Comparison of ENCODE assay signal across 25 mouse cellular contexts in genomic region chr11:105350643-105351042, GRCm38 (mm10).
"Had no signal": no experiment of that assay in that cellular context is flagged by ENCODE, and none has a peak within 500 bp of the region (broad histone marks: within the 10 kb centered on the region; RNA-seq: fewer than 3 reads in every experiment).

No protein-coding gene starts in this region.

- DNase-seq: gastrocnemius, postnatal 14 days; gastrocnemius, postnatal 36 days; heart, adult 2 months; heart, postnatal 14 days; heart, postnatal 36 days; kidney, adult 11 months; kidney, adult 2 months; kidney, adult 9 months; kidney, postnatal 14 days; kidney, postnatal 36 days; layer of hippocampus, adult 9-11 months; layer of hippocampus, postnatal 36 days; left cerebral cortex, postnatal 4 days; lung, adult 18-20 months had no signal

- H3K4me2 ChIP-seq: heart, embryonic 13.5 days; heart, embryonic 15.5 days; hindbrain, embryonic 12.5 days; hindbrain, embryonic 14.5 days; kidney, embryonic 15.5 days; limb, embryonic 13.5 days; limb, embryonic 15.5 days had no signal

- H3K36me3 ChIP-seq: heart, embryonic 15.5 days had no signal

- H3K27me3 ChIP-seq: heart, embryonic 13.5 days; heart, embryonic 15.5 days; hindbrain, embryonic 12.5 days; kidney, embryonic 15.5 days; limb, embryonic 13.5 days; limb, embryonic 15.5 days had no signal

- ATAC-seq: hindbrain, embryonic 16.5 days; intestine, embryonic 16.5 days had no signal

- H3K9ac ChIP-seq: heart, embryonic 13.5 days; heart, embryonic 15.5 days; hindbrain, embryonic 12.5 days; hindbrain, embryonic 14.5 days; kidney, embryonic 15.5 days; limb, embryonic 13.5 days; limb, embryonic 15.5 days; liver, embryonic 14.5 days had no signal

- H3K4me3 ChIP-seq: heart, adult 2 months; heart, embryonic 13.5 days; heart, embryonic 15.5 days; hindbrain, embryonic 12.5 days; kidney, embryonic 15.5 days; limb, embryonic 13.5 days; limb, embryonic 15.5 days had no signal

- H3K27ac ChIP-seq: heart, adult 2 months; heart, embryonic 13.5 days; heart, embryonic 15.5 days; hindbrain, embryonic 12.5 days; hindbrain, embryonic 14.5 days; kidney, embryonic 15.5 days; kidney, postnatal 0 days; limb, embryonic 13.5 days; limb, embryonic 15.5 days; liver, embryonic 14.5 days had no signal

- H3K9me3 ChIP-seq: heart, embryonic 13.5 days; heart, embryonic 15.5 days; hindbrain, embryonic 12.5 days; kidney, embryonic 15.5 days; limb, embryonic 13.5 days; limb, embryonic 15.5 days had no signal
